Mouse (Mus musculus) limb, embryonic 12.5 days (tissue): ENCODE measurements around the gene Tln2. TPM values are rescaled to one million over a fixed set of nuclear protein-coding genes. Genes with fewer than 3 reads are reported as not detected.

Experiments used
- ATAC-seq: fragments of 200-750 bp; cut with Nextera tagmentation; 2 replicates; pipeline ENCODE4 v1.8.0; 2017; ENCODE audit warnings: low read depth, moderate TSS enrichment; ENCODE audit not compliant: insufficient number of reproducible peaks, insufficient read depth, low FRiP score, low TSS enrichment
- H3K27ac ChIP-seq: fragments of 300-500 bp; sonication (generic); 2 replicates; pipeline ENCODE4 v1.5.1; 2016; ENCODE audit warnings: mild to moderate bottlenecking, moderate library complexity
- H3K27me3 ChIP-seq: fragments of 300-500 bp; sonication (generic); 2 replicates; pipeline ENCODE4 v1.6.1; 2016; ENCODE audit warnings: mild to moderate bottlenecking, moderate library complexity
- H3K36me3 ChIP-seq: fragments of 300-500 bp; sonication (generic); 2 replicates; pipeline ENCODE4 v1.6.1; 2016; ENCODE audit warnings: mild to moderate bottlenecking, moderate library complexity
- H3K4me1 ChIP-seq: fragments of 300-500 bp; sonication (generic); replicated peaks from 2 replicates; pipeline ENCODE4 v1.6.1; 2016
- H3K4me2 ChIP-seq: fragments of 300-500 bp; sonication (generic); 2 replicates; pipeline ENCODE4 v1.6.1; 2016; ENCODE audit warnings: mild to moderate bottlenecking, moderate library complexity
- H3K4me3 ChIP-seq: fragments of 300-500 bp; sonication (generic); replicated peaks from 2 replicates; pipeline ENCODE4 v1.5.1; 2016; ENCODE audit warnings: mild to moderate bottlenecking
- H3K9ac ChIP-seq: fragments of 300-500 bp; sonication (generic); replicated peaks from 2 replicates; pipeline ENCODE4 v1.6.1; 2016; ENCODE audit warnings: mild to moderate bottlenecking, moderate library complexity
- H3K9me3 ChIP-seq: fragments of 300-500 bp; sonication (generic); 2 replicates; pipeline ENCODE4 v1.6.1; 2016; ENCODE audit warnings: mild to moderate bottlenecking, moderate library complexity
- whole genome bisulfite sequencing: fragments of 180-500 bp; shearing (Covaris S2); methylation state at CpG from one replicate; pipeline ENCODE4 v1.1.7; 2016; 5-methylcytosine and 5-hydroxymethylcytosine counted together
- polyA plus RNA-seq: library from polyadenylated mRNA; unstranded; fragments of >200 nt; fragmentation: Nextera tagmentation; extraction: Ambion mirVana; gene quantifications from 2 replicates; pipeline ENCODE4 v1.2.1, GENCODE M21; 2016

Gene Tln2
- polyA plus RNA-seq, 1 experiment from 2014 or later = 37.3 TPM

DNA sequence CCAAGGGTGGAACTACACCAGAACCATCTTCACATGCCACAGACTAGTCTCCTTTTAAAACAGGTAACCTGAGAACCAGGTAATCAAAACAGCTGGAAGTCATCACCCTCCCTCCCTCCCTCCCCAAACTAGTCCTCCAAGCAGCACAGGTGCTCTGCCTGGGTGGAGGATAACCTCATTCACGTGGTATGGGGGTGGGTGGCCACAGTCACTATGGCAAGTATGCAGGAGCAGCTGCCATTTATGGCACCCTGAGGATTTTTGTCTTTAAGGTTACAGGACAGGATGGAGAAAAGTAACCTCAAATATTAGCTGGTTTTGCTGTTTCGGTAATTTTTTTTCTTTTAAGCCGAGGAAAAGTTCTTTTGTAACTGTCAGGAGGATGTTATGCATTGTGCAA, 322.5 kb downstream of the Tln2 start:
- 42% methylated on average over 3 of the region's 3 CpGs for WGBS
- H3K27me3 ChIP-seq = no peaks in the 10 kb centered on the region
- no peak; the same call in 1 of the 2 replicates for ATAC-seq
- H3K36me3 ChIP-seq = peaks cover 28% of the 10 kb centered on the region
- no peak overlapping the region for H3K4me2 ChIP-seq
- peaks cover 11% of the 10 kb centered on the region for H3K4me1 ChIP-seq
- H3K9me3 ChIP-seq = no peaks in the 10 kb centered on the region
- H3K27ac ChIP-seq = no peak overlapping the region
- no peak overlapping the region for H3K4me3 ChIP-seq
- H3K9ac ChIP-seq = no peak overlapping the region

DNA sequence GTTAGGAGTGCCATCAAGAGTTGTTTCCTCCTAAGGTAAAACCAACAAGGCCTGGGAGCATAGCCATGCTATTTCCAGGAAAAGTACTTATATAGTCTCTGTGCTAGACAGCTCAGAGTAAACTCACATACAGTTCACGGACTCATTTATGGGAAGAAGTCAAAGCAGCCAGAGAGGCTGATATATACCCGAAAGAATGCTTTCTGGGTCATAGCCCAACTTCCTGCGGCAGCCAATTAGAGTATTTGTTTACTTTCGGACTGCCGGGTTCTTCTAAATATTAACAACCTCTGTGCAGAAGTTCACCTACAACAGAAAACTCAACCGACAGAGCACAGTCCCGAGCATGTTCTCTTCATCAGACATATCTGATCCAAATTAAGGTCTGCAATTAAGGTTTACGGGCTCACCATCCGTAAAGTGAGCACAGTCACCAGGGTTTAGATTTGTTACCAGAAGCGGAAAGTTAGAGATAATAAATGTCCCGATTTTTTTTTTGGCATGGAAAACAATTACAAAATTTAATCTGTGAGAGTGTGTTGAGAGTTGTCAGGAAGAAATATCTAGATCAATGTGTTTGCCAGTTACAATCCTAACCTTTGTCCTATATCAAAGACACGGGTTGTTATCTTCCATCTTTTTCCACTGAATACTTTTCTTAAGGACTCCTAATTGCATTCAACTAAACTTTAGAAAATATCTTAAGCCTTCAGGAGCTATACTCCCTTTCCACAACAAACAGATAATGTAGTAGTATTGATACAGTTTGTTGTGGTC, 323.9 kb downstream of the Tln2 start:
- no peak for ATAC-seq
- peaks cover 11% of the 10 kb centered on the region for H3K4me1 ChIP-seq

DNA sequence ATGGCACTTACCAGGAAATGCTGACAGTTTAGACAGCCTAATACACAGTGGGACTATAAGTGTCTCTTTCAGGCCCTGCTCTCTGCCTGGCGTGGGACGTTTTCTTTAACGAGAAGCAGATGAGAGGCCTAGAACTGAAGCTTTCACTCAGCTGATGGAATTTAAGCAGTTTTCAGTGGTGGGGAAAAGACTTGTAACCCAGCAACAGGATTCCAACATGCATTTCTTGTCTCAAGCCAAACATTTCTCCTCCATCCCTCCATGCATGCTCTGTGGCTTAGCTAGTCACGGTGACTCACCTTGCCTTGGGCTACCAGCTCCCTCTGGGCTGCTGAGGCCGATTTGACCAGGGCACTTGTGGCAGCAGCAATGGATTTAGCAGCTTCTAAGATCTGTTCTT, 330.5 kb downstream of the Tln2 start:
- Histone ChIP-seq H3K4me2 (peak overlapping the region; percentile 22), H3K4me1 (peaks cover 16% of the 10 kb centered on the region), H3K27me3 (no peaks in the 10 kb centered on the region), H3K27ac (peak overlapping the region; percentile 84), H3K9ac (no peak overlapping the region), H3K4me3 (no peak overlapping the region), H3K36me3 (peaks cover 13% of the 10 kb centered on the region; the same call in 1 of the 2 replicates), H3K9me3 (no peaks in the 10 kb centered on the region)
- 34% methylated on average over 5 of the region's 5 CpGs for WGBS
- ATAC-seq = 0 out of 2 replicates have a peak, but pooled peaks have one; percentile 20

More for the DNA sequence above, 323.9 kb downstream of the Tln2 start:
- Histone ChIP-seq H3K9ac (no peak overlapping the region), H3K27me3 (no peaks in the 10 kb centered on the region), H3K27ac (no peak overlapping the region), H3K4me2 (no peak overlapping the region), H3K9me3 (no peaks in the 10 kb centered on the region), H3K36me3 (peaks cover 16% of the 10 kb centered on the region), H3K4me3 (no peak overlapping the region)
- 43% methylated on average over 12 of the region's 12 CpGs for WGBS

DNA sequence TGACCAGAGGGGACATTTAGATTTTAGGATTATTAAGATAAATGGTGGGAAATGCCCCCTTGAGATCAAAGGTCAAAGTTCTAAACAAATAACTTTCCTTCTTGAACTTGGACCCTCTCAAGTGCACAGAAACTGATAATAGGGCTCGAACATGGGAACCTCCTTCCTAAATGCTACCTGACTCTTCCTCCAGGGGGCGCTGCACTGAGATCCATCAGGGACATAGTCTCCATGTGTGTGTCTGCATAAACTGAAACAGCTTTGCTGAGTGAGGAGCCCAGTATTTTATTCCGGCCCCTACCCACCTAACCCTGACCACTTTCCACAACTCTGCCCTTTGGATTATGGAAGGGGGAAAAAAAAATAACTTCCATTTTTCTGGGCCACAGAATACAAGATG, 339.1 kb downstream of the Tln2 start:
- Histone ChIP-seq H3K27ac (no peak overlapping the region), H3K27me3 (no peaks in the 10 kb centered on the region), H3K36me3 (peaks cover 34% of the 10 kb centered on the region), H3K4me2 (no peak overlapping the region), H3K4me3 (no peak overlapping the region), H3K9me3 (no peaks in the 10 kb centered on the region), H3K4me1 (no peaks in the 10 kb centered on the region), H3K9ac (no peak overlapping the region)
- 68% methylated on average over 3 of the region's 3 CpGs for WGBS
- no peak for ATAC-seq

DNA sequence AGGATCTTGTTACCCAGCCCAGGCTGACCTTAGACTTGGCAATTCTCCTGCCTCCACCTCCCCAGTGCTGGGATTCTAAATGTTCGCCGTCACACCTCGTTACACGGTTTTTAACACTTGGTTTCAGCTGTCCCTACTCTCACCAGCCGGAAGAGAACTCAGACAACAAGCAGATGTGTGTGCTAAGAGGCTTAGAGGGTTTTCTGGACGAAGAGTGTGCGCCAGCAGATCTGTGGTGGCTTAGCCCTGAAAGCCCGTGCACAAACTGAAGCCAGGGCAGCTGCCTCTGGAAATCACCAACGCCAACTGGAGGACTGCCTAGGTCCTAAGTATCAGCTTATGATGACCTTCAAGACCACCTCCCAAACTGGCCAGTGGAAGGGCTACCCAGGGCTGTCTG, 341.5 kb downstream of the Tln2 start:
- peaks cover 13% of the 10 kb centered on the region for H3K4me1 ChIP-seq
- H3K9me3 ChIP-seq = no peaks in the 10 kb centered on the region
- no peak overlapping the region for H3K9ac ChIP-seq
- H3K4me2 ChIP-seq = no peak overlapping the region
- WGBS = 50% methylated on average over 9 of the region's 9 CpGs
- H3K4me3 ChIP-seq = no peak overlapping the region
- ATAC-seq = 0 out of 2 replicates have a peak, but pooled peaks have one; percentile 40
- no peaks in the 10 kb centered on the region for H3K27me3 ChIP-seq
- no peak overlapping the region for H3K27ac ChIP-seq
- peaks cover 26% of the 10 kb centered on the region for H3K36me3 ChIP-seq

DNA sequence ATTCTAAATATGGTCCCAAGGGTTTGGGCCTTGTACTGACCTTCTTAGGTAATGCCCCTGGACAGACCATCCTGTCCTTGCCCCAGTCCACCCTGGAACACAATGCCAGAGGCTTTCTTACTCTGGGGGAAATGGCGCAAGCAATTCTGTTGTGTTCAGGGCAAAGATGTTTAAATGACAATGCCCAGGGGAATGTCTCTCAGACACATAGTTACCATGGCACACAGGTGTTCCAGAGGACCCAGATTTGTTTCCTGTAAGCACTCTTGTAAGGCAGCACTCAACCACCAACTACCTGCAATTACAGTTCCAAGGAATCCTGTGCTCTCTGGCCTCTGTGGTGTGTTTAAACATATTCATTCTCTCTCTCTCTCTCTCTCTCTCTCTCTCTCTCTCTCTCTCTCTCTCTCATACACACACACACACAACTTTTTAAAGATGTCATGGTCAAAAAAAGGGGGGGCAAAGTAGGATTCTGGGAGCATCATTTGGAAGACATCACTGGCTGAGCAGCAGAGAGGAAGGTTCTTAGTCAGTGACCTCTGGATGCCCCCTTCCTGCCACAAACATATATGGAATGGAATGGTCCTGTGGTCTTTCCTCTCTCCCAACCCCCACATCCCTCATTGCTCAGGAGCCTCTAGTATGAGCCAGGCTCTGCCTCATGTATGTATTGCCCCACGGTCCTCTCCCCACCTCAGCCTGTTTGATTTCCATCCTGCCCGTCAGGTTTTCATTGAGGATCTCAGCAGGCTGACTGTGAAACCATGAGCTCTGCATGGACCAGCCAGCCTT, 345.1 kb downstream of the Tln2 start:
- Histone ChIP-seq H3K9ac (no peak overlapping the region), H3K27me3 (no peaks in the 10 kb centered on the region), H3K9me3 (no peaks in the 10 kb centered on the region), H3K4me2 (no peak overlapping the region), H3K4me3 (no peak overlapping the region), H3K4me1 (peaks cover 13% of the 10 kb centered on the region), H3K36me3 (peaks cover 9% of the 10 kb centered on the region), H3K27ac (peak overlapping the region; percentile 50; the same call in 1 of the 2 replicates)
- WGBS = 77% methylated on average over 3 of the region's 3 CpGs
- no peak for ATAC-seq

DNA sequence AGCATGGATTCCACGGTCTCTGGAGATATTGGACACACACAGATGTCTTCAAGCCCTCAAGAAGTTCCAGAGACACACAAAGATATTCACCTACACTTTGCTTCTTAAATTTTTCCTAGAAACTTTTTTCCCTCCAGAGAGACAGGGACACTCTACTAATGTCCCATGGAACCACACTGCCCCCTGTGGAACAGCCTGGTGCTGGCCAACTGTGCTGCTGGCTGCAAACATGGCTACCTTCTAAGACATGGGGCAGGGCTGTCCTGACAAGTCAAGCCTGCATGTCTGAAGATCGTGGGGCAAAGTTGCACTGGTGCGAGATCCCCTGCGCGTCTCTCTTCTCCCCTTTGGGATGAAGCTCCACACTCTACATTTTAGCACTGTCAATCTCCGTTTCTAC, 346.2 kb downstream of the Tln2 start:
- WGBS = 59% methylated on average over 6 of the region's 6 CpGs
- peaks cover 18% of the 10 kb centered on the region for H3K4me1 ChIP-seq
- no peak for ATAC-seq
- no peak overlapping the region for H3K4me3 ChIP-seq
- H3K9me3 ChIP-seq = no peaks in the 10 kb centered on the region
- H3K27ac ChIP-seq = no peak overlapping the region
- H3K36me3 ChIP-seq = no peaks in the 10 kb centered on the region
- H3K4me2 ChIP-seq = no peak overlapping the region
- H3K9ac ChIP-seq = no peak overlapping the region
- H3K27me3 ChIP-seq = no peaks in the 10 kb centered on the region

DNA sequence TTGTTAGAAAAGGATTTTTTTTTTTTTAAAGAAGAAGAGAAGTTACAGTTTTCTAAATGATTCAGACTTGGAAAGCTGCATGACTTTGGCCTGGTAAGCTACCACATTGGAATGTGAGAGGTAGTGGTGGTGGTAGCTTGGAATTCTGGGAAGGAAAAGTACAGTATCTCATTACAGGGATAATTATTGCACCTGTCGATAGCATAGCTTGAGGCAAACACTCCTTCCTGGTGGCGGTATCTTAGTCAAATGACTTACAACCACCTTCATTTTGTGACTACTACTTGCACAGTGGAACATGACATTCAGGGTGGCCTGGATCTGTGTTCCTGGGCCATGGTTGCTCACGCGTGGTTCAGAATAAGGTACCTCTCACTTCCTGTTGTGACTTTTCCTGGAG, 348.3 kb downstream of the Tln2 start:
- peaks cover 27% of the 10 kb centered on the region for H3K4me1 ChIP-seq
- 88% methylated on average over 4 of the region's 4 CpGs for WGBS
- no peak for ATAC-seq

DNA sequence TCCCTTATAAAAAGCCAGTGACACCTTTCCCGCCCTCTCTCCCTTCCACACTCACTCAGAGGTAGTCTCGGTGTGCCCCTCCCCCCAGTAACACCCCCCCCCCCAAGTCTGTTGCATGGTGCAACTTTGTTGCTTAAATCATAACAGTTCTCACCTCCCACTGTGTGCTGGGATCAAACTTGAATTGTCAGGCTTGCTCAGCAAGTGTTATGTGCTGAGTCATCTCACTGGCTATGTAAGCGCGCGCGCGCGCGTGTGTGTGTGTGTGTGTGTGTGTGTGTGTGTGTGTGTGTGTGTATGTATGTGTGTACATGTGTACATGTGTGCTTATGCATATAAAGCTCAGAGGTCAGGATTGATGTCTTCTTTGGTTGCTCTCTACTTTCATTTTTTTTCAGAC, 350.1 kb downstream of the Tln2 start:
- 94% methylated on average over 9 of the region's 9 CpGs for WGBS
- H3K27me3 ChIP-seq = no peaks in the 10 kb centered on the region
- peaks cover 22% of the 10 kb centered on the region for H3K4me1 ChIP-seq
- H3K36me3 ChIP-seq = no peaks in the 10 kb centered on the region
- H3K9me3 ChIP-seq = no peaks in the 10 kb centered on the region
- H3K27ac ChIP-seq = no peak overlapping the region
- no peak for ATAC-seq
- no peak overlapping the region for H3K4me2 ChIP-seq
- H3K4me3 ChIP-seq = no peak overlapping the region
- no peak overlapping the region for H3K9ac ChIP-seq

More for the DNA sequence above, 348.3 kb downstream of the Tln2 start:
- H3K4me2 ChIP-seq = no peak overlapping the region
- H3K27me3 ChIP-seq = no peaks in the 10 kb centered on the region
- no peaks in the 10 kb centered on the region for H3K36me3 ChIP-seq
- H3K9me3 ChIP-seq = no peaks in the 10 kb centered on the region
- no peak overlapping the region for H3K9ac ChIP-seq
- H3K4me3 ChIP-seq = no peak overlapping the region
- H3K27ac ChIP-seq = no peak overlapping the region

DNA sequence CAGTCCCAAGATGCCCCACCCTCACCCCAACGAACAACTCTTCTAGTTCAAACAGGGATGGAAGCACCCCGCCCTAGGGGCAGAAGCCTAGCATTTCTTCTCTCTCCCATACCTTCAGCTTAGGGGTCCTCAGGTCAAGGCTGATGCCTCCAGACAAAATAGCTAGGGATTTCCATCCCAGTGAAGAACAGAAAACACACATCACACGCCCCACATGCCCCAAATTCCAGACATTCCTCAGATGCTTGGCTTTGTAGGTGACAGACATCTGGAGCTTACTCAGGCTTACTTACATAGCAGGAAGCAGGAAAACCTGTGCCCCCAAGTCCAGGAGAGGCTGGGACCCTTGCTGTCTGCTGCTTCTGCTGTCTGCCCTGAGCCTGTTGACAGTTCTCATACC, 351.1 kb downstream of the Tln2 start:
- Histone ChIP-seq H3K4me2 (no peak overlapping the region), H3K4me1 (peaks cover 16% of the 10 kb centered on the region), H3K4me3 (no peak overlapping the region), H3K27ac (no peak overlapping the region), H3K9me3 (no peaks in the 10 kb centered on the region), H3K9ac (no peak overlapping the region), H3K36me3 (no peaks in the 10 kb centered on the region), H3K27me3 (no peaks in the 10 kb centered on the region)
- 21% methylated on average over 3 of the region's 3 CpGs for whole genome bisulfite sequencing
- ATAC-seq = no peak

DNA sequence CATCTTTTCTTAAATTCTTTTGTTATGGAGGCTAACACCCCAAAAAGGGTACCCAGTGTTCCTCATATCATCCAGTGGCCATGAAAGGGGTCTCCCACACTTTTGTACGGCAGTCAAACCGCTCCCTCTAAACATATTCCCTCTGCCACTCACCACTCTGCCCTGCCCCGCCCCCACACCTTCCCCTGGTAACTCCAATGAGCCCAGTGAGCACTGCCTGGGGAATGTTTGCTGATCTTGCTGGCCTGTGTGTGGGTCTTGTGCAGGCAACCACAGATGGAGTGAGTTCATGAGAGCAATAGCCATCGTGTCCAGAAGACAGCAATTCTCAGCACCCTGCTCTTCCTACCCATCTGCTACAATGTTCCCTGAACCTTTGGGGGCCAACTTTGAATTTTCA, 354.3 kb downstream of the Tln2 start:
- 66% methylated on average over 4 of the region's 4 CpGs for WGBS
- Histone ChIP-seq H3K9ac (no peak overlapping the region), H3K27ac (no peak overlapping the region), H3K4me1 (peaks cover 15% of the 10 kb centered on the region), H3K4me3 (no peak overlapping the region), H3K4me2 (no peak overlapping the region), H3K36me3 (no peaks in the 10 kb centered on the region), H3K9me3 (no peaks in the 10 kb centered on the region), H3K27me3 (no peaks in the 10 kb centered on the region)
- no peak for ATAC-seq
